Mouse (Mus musculus): Measurements from ENCODE around the gene Mgat4b. TPM values are rescaled to one million over a fixed set of nuclear protein-coding genes. Genes with fewer than 3 reads are reported as not detected.

Gene Mgat4b
- polyA plus RNA-seq, 1 experiment from 2014 or later = 11.8 TPM

GRCm38 (mm10) chr11:50197500-50197899 lies 13.2 kb upstream of the Mgat4b start:
- peaks cover 47% of the 10 kb centered on the region for H3K36me3 ChIP-seq (ENCODE audit: control insufficient read depth, insufficient read depth)
- H3K4me1 ChIP-seq (ENCODE audit: control insufficient read depth, insufficient read depth, low read length) = no peaks in the 10 kb centered on the region
- H3K4me3 ChIP-seq (ENCODE audit: low read length) = no peak overlapping the region
- no peak for ATAC-seq (replicated peaks; ENCODE audit: extremely low read depth, insufficient read depth, low FRiP score)
- H3K9ac ChIP-seq (ENCODE audit: low read length) = no peak overlapping the region
- no peaks in the 10 kb centered on the region for H3K27me3 ChIP-seq (ENCODE audit: control insufficient read depth, insufficient read depth, low read length)
- H3K4me2 ChIP-seq (ENCODE audit: low read depth, low read length) = no peak overlapping the region
- WGBS = 85% methylated on average over 4 of the region's 4 CpGs
- no peaks in the 10 kb centered on the region for H3K9me3 ChIP-seq (replicated peaks; ENCODE audit: control insufficient read depth, low read length)
- H3K27ac ChIP-seq (ENCODE audit: low read length) = no peak overlapping the region

DNA sequence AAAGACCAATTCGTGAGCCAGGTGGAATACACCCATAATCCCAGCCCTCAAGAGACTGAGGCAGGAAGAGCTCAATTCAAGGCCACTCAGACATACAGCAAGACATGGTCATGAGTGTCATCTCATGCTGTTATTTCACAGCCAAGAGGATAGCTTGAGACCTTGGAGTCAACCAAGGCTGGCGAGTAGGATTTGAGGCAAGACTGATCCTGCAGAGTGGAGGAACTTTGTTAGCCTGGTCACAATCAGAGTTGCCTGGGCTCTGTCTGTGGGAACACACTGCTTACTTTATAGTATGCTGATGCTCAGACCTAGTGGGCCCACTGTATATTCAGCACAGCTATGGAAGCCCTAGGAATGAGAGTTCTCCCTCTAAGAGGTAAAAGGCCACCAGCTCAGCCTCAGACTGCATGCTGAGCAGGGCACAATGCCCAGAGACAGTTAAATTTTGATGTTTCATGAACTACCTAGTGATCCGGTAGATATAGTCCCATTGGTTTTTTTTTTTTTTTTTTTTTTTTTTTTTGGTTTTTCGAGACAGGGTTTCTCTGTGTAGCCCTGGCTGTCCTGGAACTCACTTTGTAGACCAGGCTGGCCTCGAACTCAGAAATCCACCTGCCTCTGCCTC lies 12.4 kb upstream of the Mgat4b start:
- Histone ChIP-seq H3K36me3 (ENCODE audit: control insufficient read depth, insufficient read depth) (peaks cover 53% of the 10 kb centered on the region), H3K4me2 (ENCODE audit: low read depth, low read length) (no peak overlapping the region), H3K4me1 (ENCODE audit: control insufficient read depth, insufficient read depth, low read length) (no peaks in the 10 kb centered on the region), H3K27ac (ENCODE audit: low read length) (no peak overlapping the region), H3K4me3 (ENCODE audit: low read length) (no peak overlapping the region), H3K27me3 (ENCODE audit: control insufficient read depth, insufficient read depth, low read length) (no peaks in the 10 kb centered on the region), H3K9ac (ENCODE audit: low read length) (no peak overlapping the region), H3K9me3 (replicated peaks; ENCODE audit: control insufficient read depth, low read length) (no peaks in the 10 kb centered on the region)
- no peak for ATAC-seq (replicated peaks; ENCODE audit: extremely low read depth, insufficient read depth, low FRiP score)
- WGBS = 75% methylated on average over 4 of the region's 5 CpGs

DNA sequence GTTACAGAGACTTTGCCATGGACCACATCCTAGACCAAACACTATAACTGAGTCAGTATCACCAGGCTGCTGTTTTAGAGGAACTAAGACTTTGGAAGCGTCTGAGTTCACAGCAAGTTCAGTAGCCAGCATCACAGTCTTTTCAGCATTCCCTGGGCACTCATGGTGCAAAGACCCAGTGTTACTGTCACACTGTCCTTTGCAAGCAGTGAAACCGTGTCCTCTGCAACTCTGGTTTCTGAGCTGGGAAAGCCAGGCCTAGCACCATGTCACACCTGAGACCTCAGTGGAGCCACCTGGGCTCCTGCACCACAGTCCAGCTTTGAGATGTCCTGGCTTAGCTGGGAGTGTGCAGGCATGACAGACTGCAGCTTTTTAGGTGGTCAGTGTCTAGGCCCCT lies 11.8 kb upstream of the Mgat4b start:
- H3K9ac ChIP-seq (ENCODE audit: low read length) = no peak overlapping the region
- no peak overlapping the region for H3K4me3 ChIP-seq (ENCODE audit: low read length)
- H3K4me1 ChIP-seq (ENCODE audit: control insufficient read depth, insufficient read depth, low read length) = no peaks in the 10 kb centered on the region
- no peak overlapping the region for H3K4me2 ChIP-seq (ENCODE audit: low read depth, low read length)
- ATAC-seq (replicated peaks; ENCODE audit: extremely low read depth, insufficient read depth, low FRiP score) = no peak
- H3K27ac ChIP-seq (ENCODE audit: low read length) = no peak overlapping the region
- H3K36me3 ChIP-seq (ENCODE audit: control insufficient read depth, insufficient read depth) = peaks cover 56% of the 10 kb centered on the region
- WGBS = 88% methylated on average over 2 of the region's 2 CpGs
- H3K27me3 ChIP-seq (ENCODE audit: control insufficient read depth, insufficient read depth, low read length) = no peaks in the 10 kb centered on the region
- no peaks in the 10 kb centered on the region for H3K9me3 ChIP-seq (replicated peaks; ENCODE audit: control insufficient read depth, low read length)

GRCm38 (mm10) chr11:50200613-50201012 lies 10.1 kb upstream of the Mgat4b start:
- Histone ChIP-seq H3K4me1 (ENCODE audit: control insufficient read depth, insufficient read depth, low read length) (no peaks in the 10 kb centered on the region), H3K27ac (ENCODE audit: low read length) (no peak overlapping the region), H3K4me2 (ENCODE audit: low read depth, low read length) (no peak overlapping the region), H3K27me3 (ENCODE audit: control insufficient read depth, insufficient read depth, low read length) (no peaks in the 10 kb centered on the region), H3K9ac (ENCODE audit: low read length) (no peak overlapping the region), H3K36me3 (ENCODE audit: control insufficient read depth, insufficient read depth) (peaks cover 66% of the 10 kb centered on the region), H3K9me3 (replicated peaks; ENCODE audit: control insufficient read depth, low read length) (no peaks in the 10 kb centered on the region), H3K4me3 (ENCODE audit: low read length) (no peak overlapping the region)
- WGBS = 52% methylated on average over 8 of the region's 8 CpGs
- ATAC-seq (replicated peaks; ENCODE audit: extremely low read depth, insufficient read depth, low FRiP score) = no peak

GRCm38 (mm10) chr11:50201590-50201989 lies 9.1 kb upstream of the Mgat4b start:
- Histone ChIP-seq H3K27ac (ENCODE audit: low read length) (no peak overlapping the region), H3K9ac (ENCODE audit: low read length) (no peak overlapping the region), H3K4me2 (ENCODE audit: low read depth, low read length) (no peak overlapping the region), H3K9me3 (replicated peaks; ENCODE audit: control insufficient read depth, low read length) (no peaks in the 10 kb centered on the region), H3K27me3 (ENCODE audit: control insufficient read depth, insufficient read depth, low read length) (no peaks in the 10 kb centered on the region), H3K36me3 (ENCODE audit: control insufficient read depth, insufficient read depth) (peaks cover 75% of the 10 kb centered on the region), H3K4me3 (ENCODE audit: low read length) (no peak overlapping the region), H3K4me1 (ENCODE audit: control insufficient read depth, insufficient read depth, low read length) (0 out of 2 replicates have a peak, but pooled peaks cover 2% of the 10 kb centered on the region)
- WGBS = 91% methylated on average over 3 of the region's 3 CpGs
- ATAC-seq (replicated peaks; ENCODE audit: extremely low read depth, insufficient read depth, low FRiP score) = no peak

DNA sequence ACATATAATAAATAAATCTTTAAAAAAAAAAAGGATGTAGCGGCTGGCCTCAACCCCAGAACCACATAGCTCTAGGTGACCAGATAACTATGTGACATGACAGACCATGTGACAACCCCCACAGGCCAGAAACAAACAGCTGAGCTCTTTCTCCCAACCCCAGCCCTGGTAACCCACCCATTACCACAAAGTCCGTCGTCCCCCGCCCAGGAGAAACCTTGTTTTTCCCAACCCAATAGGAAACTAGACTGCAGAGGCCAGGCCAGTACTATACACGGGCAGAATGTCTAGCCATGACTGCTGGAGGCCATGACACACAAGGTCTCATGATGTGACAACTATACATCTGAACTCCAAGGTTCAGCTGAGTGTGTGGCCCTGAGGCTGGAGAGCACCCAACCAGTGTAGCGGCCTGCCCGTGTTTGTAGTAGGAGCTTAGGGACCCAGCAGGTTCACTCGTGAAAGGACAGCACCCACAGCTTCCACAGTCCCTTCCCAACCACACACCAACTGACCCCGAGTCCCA lies 7.3 kb upstream of the Mgat4b start:
- no peaks in the 10 kb centered on the region for H3K9me3 ChIP-seq (replicated peaks; ENCODE audit: control insufficient read depth, low read length)
- H3K27me3 ChIP-seq (ENCODE audit: control insufficient read depth, insufficient read depth, low read length) = no peaks in the 10 kb centered on the region
- H3K4me1 ChIP-seq (ENCODE audit: control insufficient read depth, insufficient read depth, low read length) = 0 out of 2 replicates have a peak, but pooled peaks cover 2% of the 10 kb centered on the region
- peaks cover 80% of the 10 kb centered on the region for H3K36me3 ChIP-seq (ENCODE audit: control insufficient read depth, insufficient read depth)
- WGBS = 95% methylated on average over 9 of the region's 9 CpGs
- H3K4me2 ChIP-seq (ENCODE audit: low read depth, low read length) = no peak overlapping the region
- no peak overlapping the region for H3K27ac ChIP-seq (ENCODE audit: low read length)
- no peak overlapping the region for H3K4me3 ChIP-seq (ENCODE audit: low read length)
- ATAC-seq (replicated peaks; ENCODE audit: extremely low read depth, insufficient read depth, low FRiP score) = no peak
- H3K9ac ChIP-seq (ENCODE audit: low read length) = no peak overlapping the region

GRCm38 (mm10) chr11:50205434-50205833 lies 5.3 kb upstream of the Mgat4b start:
- no peaks in the 10 kb centered on the region for H3K9me3 ChIP-seq (replicated peaks; ENCODE audit: control insufficient read depth, low read length)
- H3K4me2 ChIP-seq (ENCODE audit: low read depth, low read length) = no peak overlapping the region
- no peak overlapping the region for H3K27ac ChIP-seq (ENCODE audit: low read length)
- no peak for ATAC-seq (replicated peaks; ENCODE audit: extremely low read depth, insufficient read depth, low FRiP score)
- H3K36me3 ChIP-seq (ENCODE audit: control insufficient read depth, insufficient read depth) = peaks cover 64% of the 10 kb centered on the region
- H3K9ac ChIP-seq (ENCODE audit: low read length) = no peak overlapping the region
- no peaks in the 10 kb centered on the region for H3K27me3 ChIP-seq (ENCODE audit: control insufficient read depth, insufficient read depth, low read length)
- peaks cover 12% of the 10 kb centered on the region for H3K4me1 ChIP-seq (ENCODE audit: control insufficient read depth, insufficient read depth, low read length)
- 61% methylated on average over 3 of the region's 3 CpGs for WGBS
- no peak overlapping the region for H3K4me3 ChIP-seq (ENCODE audit: low read length)

GRCm38 (mm10) chr11:50206037-50206436 lies 4.7 kb upstream of the Mgat4b start:
- Histone ChIP-seq H3K27ac (ENCODE audit: low read length) (no peak overlapping the region), H3K36me3 (ENCODE audit: control insufficient read depth, insufficient read depth) (peaks cover 58% of the 10 kb centered on the region), H3K27me3 (ENCODE audit: control insufficient read depth, insufficient read depth, low read length) (no peaks in the 10 kb centered on the region), H3K9me3 (replicated peaks; ENCODE audit: control insufficient read depth, low read length) (no peaks in the 10 kb centered on the region), H3K4me3 (ENCODE audit: low read length) (no peak overlapping the region), H3K9ac (ENCODE audit: low read length) (no peak overlapping the region), H3K4me1 (ENCODE audit: control insufficient read depth, insufficient read depth, low read length) (peaks cover 13% of the 10 kb centered on the region), H3K4me2 (ENCODE audit: low read depth, low read length) (no peak overlapping the region)
- WGBS = 81% methylated on average over 2 of the region's 2 CpGs
- ATAC-seq (replicated peaks; ENCODE audit: extremely low read depth, insufficient read depth, low FRiP score) = no peak

DNA sequence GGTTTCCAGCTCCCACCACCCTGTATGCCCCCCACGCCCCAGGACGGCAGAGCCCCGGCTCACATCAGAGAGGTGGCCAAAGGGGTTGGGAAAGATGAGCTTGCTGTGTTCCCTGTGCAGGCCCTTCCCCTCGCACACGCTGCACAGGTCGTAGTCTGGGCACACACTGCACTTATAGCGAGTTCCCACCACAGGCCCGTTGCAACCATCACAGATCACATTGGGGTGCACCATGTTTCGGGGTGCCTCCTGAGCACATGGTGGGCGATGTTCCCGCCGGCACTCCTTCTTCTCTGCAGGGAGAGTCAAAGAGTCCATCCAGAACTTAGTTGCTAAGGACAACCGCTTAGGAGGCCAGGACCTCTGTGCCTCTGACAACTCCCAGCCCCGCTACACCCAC lies 3.3 kb upstream of the Mgat4b start:
- 91% methylated on average over 14 of the region's 14 CpGs for WGBS
- peaks cover 20% of the 10 kb centered on the region for H3K4me1 ChIP-seq (ENCODE audit: control insufficient read depth, insufficient read depth, low read length)
- H3K27me3 ChIP-seq (ENCODE audit: control insufficient read depth, insufficient read depth, low read length) = no peaks in the 10 kb centered on the region
- no peak overlapping the region for H3K9ac ChIP-seq (ENCODE audit: low read length)
- ATAC-seq (replicated peaks; ENCODE audit: extremely low read depth, insufficient read depth, low FRiP score) = no peak
- no peak overlapping the region for H3K4me2 ChIP-seq (ENCODE audit: low read depth, low read length)
- H3K27ac ChIP-seq (ENCODE audit: low read length) = no peak overlapping the region
- no peaks in the 10 kb centered on the region for H3K9me3 ChIP-seq (replicated peaks; ENCODE audit: control insufficient read depth, low read length)
- peaks cover 45% of the 10 kb centered on the region for H3K36me3 ChIP-seq (ENCODE audit: control insufficient read depth, insufficient read depth)
- no peak overlapping the region for H3K4me3 ChIP-seq (ENCODE audit: low read length)

Data from heart, embryonic 16.5 days (tissue).